Mouse (Mus musculus) liver, embryonic 13.5 days (tissue): ENCODE results near the gene Nudt7. TPM values are rescaled to one million over a fixed set of nuclear protein-coding genes. Genes with fewer than 3 reads are reported as not detected.

Experiments used
- ATAC-seq: fragments of 200-750 bp; cut with Nextera tagmentation; 2 replicates; pipeline ENCODE4 v1.8.0; 2017; ENCODE audit warnings: low read depth, mild to moderate bottlenecking, moderate number of reproducible peaks, moderate library complexity
- DNase-seq: peaks from one replicate; pipeline ENCODE4 v3.0.0; 2022
- H3K27ac ChIP-seq: fragments of 300-500 bp; sonication (generic); 2 replicates; pipeline ENCODE4 v1.5.1; 2015; ENCODE audit warnings: moderate library complexity, mild to moderate bottlenecking, inconsistent platforms
- H3K27me3 ChIP-seq: fragments of 300-500 bp; sonication (generic); 2 replicates; pipeline ENCODE4 v1.6.1; 2015; ENCODE audit warnings: mild to moderate bottlenecking, inconsistent platforms
- H3K36me3 ChIP-seq: fragments of 300-500 bp; sonication (generic); 2 replicates; pipeline ENCODE4 v1.6.1; 2015; ENCODE audit warnings: mild to moderate bottlenecking, inconsistent platforms
- H3K4me1 ChIP-seq: fragments of 300-500 bp; sonication (generic); replicated peaks from 2 replicates; pipeline ENCODE4 v1.6.1; 2015; ENCODE audit warnings: inconsistent platforms
- H3K4me2 ChIP-seq: fragments of 300-500 bp; sonication (generic); 2 replicates; pipeline ENCODE4 v1.6.1; 2015; ENCODE audit warnings: inconsistent platforms, mild to moderate bottlenecking, moderate library complexity
- H3K4me3 ChIP-seq: fragments of 300-500 bp; sonication (generic); replicated peaks from 2 replicates; pipeline ENCODE4 v1.5.1; 2015; ENCODE audit warnings: mild to moderate bottlenecking, inconsistent platforms
- H3K9ac ChIP-seq: fragments of 300-500 bp; sonication (generic); 2 replicates; pipeline ENCODE4 v1.6.1; 2015; ENCODE audit warnings: mild to moderate bottlenecking, inconsistent platforms
- H3K9me3 ChIP-seq: fragments of 300-500 bp; sonication (generic); replicated peaks from 2 replicates; pipeline ENCODE4 v1.6.1; 2016; ENCODE audit warnings: inconsistent platforms
- WGBS: fragments of 180-500 bp; shearing (Covaris S2); methylation state at CpG from one replicate; pipeline ENCODE4 v1.1.7; 2015; ENCODE audit not compliant: insufficient replicate concordance; 5-methylcytosine and 5-hydroxymethylcytosine counted together
- polyA plus RNA-seq: library from polyadenylated mRNA; unstranded; fragments of >200 nt; fragmentation: Nextera tagmentation; extraction: Ambion mirVana; gene quantifications from 2 replicates; pipeline ENCODE4 v1.2.1, GENCODE M21; 2015

The Nudt7 gene
- polyA plus RNA-seq, 1 experiment from 2014 or later: 16.4 TPM

GRCm38 (mm10) chr8:114117439-114117838 lies 15.9 kb upstream of the Nudt7 start:
- no peaks in the 10 kb centered on the region for H3K36me3 ChIP-seq
- no peak overlapping the region for H3K4me3 ChIP-seq
- H3K9ac ChIP-seq: no peak overlapping the region
- H3K27ac ChIP-seq: no peak overlapping the region
- peak; percentile 88 for ATAC-seq
- no peaks in the 10 kb centered on the region for H3K9me3 ChIP-seq
- DNase-seq: no peak
- H3K4me2 ChIP-seq: no peak overlapping the region
- H3K4me1 ChIP-seq: peaks cover 4% of the 10 kb centered on the region; the same call in 1 of the 2 replicates
- H3K27me3 ChIP-seq: no peaks in the 10 kb centered on the region

- no peak overlapping the region for H3K9ac ChIP-seq
- 74% methylated on average over 1 of the region's 1 CpGs for WGBS
- H3K9me3 ChIP-seq: no peaks in the 10 kb centered on the region
- no peak for DNase-seq
- H3K4me1 ChIP-seq: peaks cover 4% of the 10 kb centered on the region; the same call in 1 of the 2 replicates
- ATAC-seq: no peak
- H3K27me3 ChIP-seq: no peaks in the 10 kb centered on the region
- no peaks in the 10 kb centered on the region for H3K36me3 ChIP-seq
- H3K4me2 ChIP-seq: no peak overlapping the region
- H3K27ac ChIP-seq: no peak overlapping the region
- H3K4me3 ChIP-seq: no peak overlapping the region
Measured at GRCm38 (mm10) chr8:114121781-114122180, 11.6 kb upstream of the Nudt7 start.

- no peak overlapping the region for H3K27ac ChIP-seq
- H3K27me3 ChIP-seq: no peaks in the 10 kb centered on the region
- H3K4me2 ChIP-seq: no peak overlapping the region
- no peaks in the 10 kb centered on the region for H3K4me1 ChIP-seq
- H3K36me3 ChIP-seq: no peaks in the 10 kb centered on the region
- no peak overlapping the region for H3K4me3 ChIP-seq
- no peaks in the 10 kb centered on the region for H3K9me3 ChIP-seq
- 8% methylated on average over 3 of the region's 3 CpGs for WGBS
- no peak for ATAC-seq
- no peak for DNase-seq
- no peak overlapping the region for H3K9ac ChIP-seq
Measured at GRCm38 (mm10) chr8:114123611-114124010, 9.7 kb upstream of the Nudt7 start.

- Histone ChIP-seq H3K9ac (no peak overlapping the region), H3K36me3 (no peaks in the 10 kb centered on the region), H3K4me2 (no peak overlapping the region), H3K9me3 (no peaks in the 10 kb centered on the region), H3K27ac (no peak overlapping the region), H3K27me3 (no peaks in the 10 kb centered on the region), H3K4me3 (no peak overlapping the region), H3K4me1 (no peaks in the 10 kb centered on the region)
- DNase-seq: no peak
- WGBS: 40% methylated on average over 4 of the region's 4 CpGs
- no peak for ATAC-seq
Measured at GRCm38 (mm10) chr8:114124084-114124750, 9.1 kb upstream of the Nudt7 start.

GRCm38 (mm10) chr8:114130838-114131237 lies 2.5 kb upstream of the Nudt7 start:
- no peak for DNase-seq
- H3K4me2 ChIP-seq: no peak overlapping the region
- WGBS: 72% methylated on average over 7 of the region's 7 CpGs
- H3K9ac ChIP-seq: no peak overlapping the region
- no peaks in the 10 kb centered on the region for H3K27me3 ChIP-seq
- H3K36me3 ChIP-seq: no peaks in the 10 kb centered on the region
- H3K9me3 ChIP-seq: no peaks in the 10 kb centered on the region
- ATAC-seq: no peak
- H3K4me3 ChIP-seq: no peak overlapping the region
- peaks cover 32% of the 10 kb centered on the region for H3K4me1 ChIP-seq
- H3K27ac ChIP-seq: no peak overlapping the region

- no peak for ATAC-seq
- H3K27ac ChIP-seq: no peak overlapping the region
- DNase-seq: no peak
- H3K4me2 ChIP-seq: no peak overlapping the region
- H3K4me3 ChIP-seq: no peak overlapping the region
- H3K27me3 ChIP-seq: no peaks in the 10 kb centered on the region
- H3K9ac ChIP-seq: no peak overlapping the region
- no peaks in the 10 kb centered on the region for H3K36me3 ChIP-seq
- peaks cover 37% of the 10 kb centered on the region for H3K4me1 ChIP-seq
- 63% methylated on average over 4 of the region's 4 CpGs for WGBS
- no peaks in the 10 kb centered on the region for H3K9me3 ChIP-seq
Measured at GRCm38 (mm10) chr8:114131421-114131820, 1.9 kb upstream of the Nudt7 start.

- no peak overlapping the region for H3K9ac ChIP-seq
- no peaks in the 10 kb centered on the region for H3K27me3 ChIP-seq
- peaks cover 48% of the 10 kb centered on the region for H3K4me1 ChIP-seq
- H3K4me2 ChIP-seq: peak overlapping the region; percentile 82
- ATAC-seq (no peak), DNase-seq (no peak)
- H3K4me3 ChIP-seq: peak overlapping the region; percentile 70; the same call in 1 of the 2 replicates
- no peaks in the 10 kb centered on the region for H3K36me3 ChIP-seq
- H3K9me3 ChIP-seq: no peaks in the 10 kb centered on the region
- WGBS: 30% methylated on average over 14 of the region's 14 CpGs
- no peak overlapping the region for H3K27ac ChIP-seq
Measured at GRCm38 (mm10) chr8:114133050-114133509, 277 bp upstream of the Nudt7 start.

- H3K9me3 ChIP-seq: no peaks in the 10 kb centered on the region
- no peaks in the 10 kb centered on the region for H3K27me3 ChIP-seq
- H3K4me3 ChIP-seq: no peak overlapping the region
- no peaks in the 10 kb centered on the region for H3K36me3 ChIP-seq
- H3K27ac ChIP-seq: peak overlapping the region; percentile 58; the same call in 1 of the 2 replicates
- peaks cover 44% of the 10 kb centered on the region for H3K4me1 ChIP-seq
- peak; percentile 22 for DNase-seq
- peak; percentile 67 for ATAC-seq
- H3K4me2 ChIP-seq: no peak overlapping the region
- 15% methylated on average over 1 of the region's 1 CpGs for WGBS
- no peak overlapping the region for H3K9ac ChIP-seq
Measured at GRCm38 (mm10) chr8:114136750-114137149, 3.4 kb downstream of the Nudt7 start.

GRCm38 (mm10) chr8:114137181-114137580 lies 3.8 kb downstream of the Nudt7 start:
- no peaks in the 10 kb centered on the region for H3K9me3 ChIP-seq
- no peak overlapping the region for H3K4me3 ChIP-seq
- H3K36me3 ChIP-seq: no peaks in the 10 kb centered on the region
- no peak overlapping the region for H3K9ac ChIP-seq
- H3K27ac ChIP-seq: peak overlapping the region; percentile 58; the same call in 1 of the 2 replicates
- no peak for DNase-seq
- H3K4me1 ChIP-seq: peaks cover 47% of the 10 kb centered on the region
- no peak overlapping the region for H3K4me2 ChIP-seq
- no peak for ATAC-seq
- no peaks in the 10 kb centered on the region for H3K27me3 ChIP-seq
- WGBS: 56% methylated on average over 5 of the region's 5 CpGs

- Histone ChIP-seq H3K36me3 (no peaks in the 10 kb centered on the region), H3K27me3 (no peaks in the 10 kb centered on the region), H3K4me3 (no peak overlapping the region), H3K27ac (no peak overlapping the region), H3K4me2 (no peak overlapping the region), H3K9me3 (no peaks in the 10 kb centered on the region), H3K4me1 (peaks cover 33% of the 10 kb centered on the region), H3K9ac (no peak overlapping the region)
- 56% methylated on average over 2 of the region's 2 CpGs for WGBS
- DNase-seq (no peak), ATAC-seq (no peak)
Measured at GRCm38 (mm10) chr8:114140437-114140836, 7.1 kb downstream of the Nudt7 start.

- Histone ChIP-seq H3K4me2 (no peak overlapping the region), H3K4me3 (no peak overlapping the region), H3K9me3 (no peaks in the 10 kb centered on the region), H3K27ac (no peak overlapping the region), H3K9ac (no peak overlapping the region), H3K4me1 (peaks cover 16% of the 10 kb centered on the region), H3K27me3 (no peaks in the 10 kb centered on the region), H3K36me3 (no peaks in the 10 kb centered on the region)
- ATAC-seq (peak; percentile 61; the same call in 1 of the 2 replicates), DNase-seq (no peak)
Measured at GRCm38 (mm10) chr8:114142199-114142598, 8.8 kb downstream of the Nudt7 start.

GRCm38 (mm10) chr8:114143645-114144290 lies 10.4 kb downstream of the Nudt7 start:
- DNase-seq (no peak), ATAC-seq (no peak)
- 72% methylated on average over 4 of the region's 4 CpGs for WGBS
- Histone ChIP-seq H3K4me1 (peaks cover 13% of the 10 kb centered on the region), H3K4me3 (no peak overlapping the region), H3K9me3 (no peaks in the 10 kb centered on the region), H3K36me3 (peaks cover 7% of the 10 kb centered on the region), H3K9ac (no peak overlapping the region), H3K27me3 (no peaks in the 10 kb centered on the region), H3K4me2 (no peak overlapping the region), H3K27ac (no peak overlapping the region)
